Mouse (Mus musculus): Measurements from ENCODE around the gene Tex22. TPM values are rescaled to one million over a fixed set of nuclear protein-coding genes. Genes with fewer than 3 reads are reported as not detected.

The Tex22 gene
- total and polyA plus RNA-seq, 2 experiments, result 0.10 TPM; not detected in 1

- no peak overlapping the region for H3K9ac ChIP-seq (ENCODE audit: low read depth, low read length)
- DNase-seq (ENCODE audit: extremely low read depth, low read depth, low spot score), result no peak
- H3K4me1 ChIP-seq (ENCODE audit: control insufficient read depth, insufficient read depth, low read length), result peaks cover 4% of the 10 kb centered on the region
- H3K79me2 ChIP-seq (ENCODE audit: control insufficient read depth, insufficient read depth, low read length), result peaks cover 9% of the 10 kb centered on the region
- no peak overlapping the region for H3K27ac ChIP-seq (replicated peaks; ENCODE audit: insufficient read depth, low read depth, low read length)
- H3K36me3 ChIP-seq (ENCODE audit: control insufficient read depth, insufficient read depth, low read length), result no peaks in the 10 kb centered on the region
- TF ChIP-seq CTCF (IDR thresholded peaks at IDR 0.05; ENCODE audit: low read depth, low read length) (no peak), POLR2A (IDR thresholded peaks at IDR 0.05; ENCODE audit: extremely low read depth, insufficient read depth, low read length) (no peak)
- no peaks in the 10 kb centered on the region for H3K27me3 ChIP-seq (ENCODE audit: control insufficient read depth, insufficient read depth, low read length)
- no peak overlapping the region for H3K4me3 ChIP-seq (ENCODE audit: insufficient read depth, low read depth, low read length)
- WGBS, result 84% methylated on average over 16 of the region's 16 CpGs
These were observed 40.7 kb downstream of the Tex22 start for GRCm38 (mm10) chr12:113114856-113115538.

GRCm38 (mm10) chr12:113119516-113120410 lies 45.5 kb downstream of the Tex22 start:
- H3K9ac ChIP-seq (ENCODE audit: low read depth, low read length), result no peak overlapping the region
- H3K79me2 ChIP-seq (ENCODE audit: control insufficient read depth, insufficient read depth, low read length), result no peaks in the 10 kb centered on the region
- H3K4me3 ChIP-seq (ENCODE audit: insufficient read depth, low read depth, low read length), result no peak overlapping the region
- H3K4me1 ChIP-seq (ENCODE audit: control insufficient read depth, insufficient read depth, low read length), result no peaks in the 10 kb centered on the region
- H3K27me3 ChIP-seq (ENCODE audit: control insufficient read depth, insufficient read depth, low read length), result no peaks in the 10 kb centered on the region
- peaks cover 8% of the 10 kb centered on the region; the same call in 1 of the 2 replicates for H3K36me3 ChIP-seq (ENCODE audit: control insufficient read depth, insufficient read depth, low read length)
- 85% methylated on average over 20 of the region's 20 CpGs for WGBS
- no peak overlapping the region for H3K27ac ChIP-seq (replicated peaks; ENCODE audit: insufficient read depth, low read depth, low read length)
- peak; percentile 47 for DNase-seq (ENCODE audit: extremely low read depth, low read depth, low spot score)
- TF ChIP-seq POLR2A (IDR thresholded peaks at IDR 0.05; ENCODE audit: extremely low read depth, insufficient read depth, low read length) (no peak), CTCF (IDR thresholded peaks at IDR 0.05; ENCODE audit: low read depth, low read length) (peak; percentile 77)

- WGBS, result 82% methylated on average over 6 of the region's 6 CpGs
- H3K27me3 ChIP-seq (ENCODE audit: control insufficient read depth, insufficient read depth, low read length), result no peaks in the 10 kb centered on the region
- no peak for DNase-seq (ENCODE audit: extremely low read depth, low read depth, low spot score)
- H3K4me1 ChIP-seq (ENCODE audit: control insufficient read depth, insufficient read depth, low read length), result no peaks in the 10 kb centered on the region
- H3K9ac ChIP-seq (ENCODE audit: low read depth, low read length), result no peak overlapping the region
- H3K27ac ChIP-seq (replicated peaks; ENCODE audit: insufficient read depth, low read depth, low read length), result no peak overlapping the region
- H3K4me3 ChIP-seq (ENCODE audit: insufficient read depth, low read depth, low read length), result no peak overlapping the region
- no peaks in the 10 kb centered on the region for H3K79me2 ChIP-seq (ENCODE audit: control insufficient read depth, insufficient read depth, low read length)
- H3K36me3 ChIP-seq (ENCODE audit: control insufficient read depth, insufficient read depth, low read length), result peaks cover 14% of the 10 kb centered on the region; the same call in 1 of the 2 replicates
- no peak for TF ChIP-seq CTCF (IDR thresholded peaks at IDR 0.05; ENCODE audit: low read depth, low read length)
- TF ChIP-seq POLR2A (IDR thresholded peaks at IDR 0.05; ENCODE audit: extremely low read depth, insufficient read depth, low read length), result no peak
These were observed 50.4 kb downstream of the Tex22 start for GRCm38 (mm10) chr12:113124726-113125125.

GRCm38 (mm10) chr12:113130732-113131131 lies 56.4 kb downstream of the Tex22 start:
- Histone ChIP-seq H3K9ac (ENCODE audit: low read depth, low read length) (no peak overlapping the region), H3K4me1 (ENCODE audit: control insufficient read depth, insufficient read depth, low read length) (no peaks in the 10 kb centered on the region), H3K36me3 (ENCODE audit: control insufficient read depth, insufficient read depth, low read length) (peaks cover 8% of the 10 kb centered on the region; the same call in 1 of the 2 replicates), H3K27me3 (ENCODE audit: control insufficient read depth, insufficient read depth, low read length) (no peaks in the 10 kb centered on the region), H3K27ac (replicated peaks; ENCODE audit: insufficient read depth, low read depth, low read length) (no peak overlapping the region), H3K4me3 (ENCODE audit: insufficient read depth, low read depth, low read length) (no peak overlapping the region), H3K79me2 (ENCODE audit: control insufficient read depth, insufficient read depth, low read length) (no peaks in the 10 kb centered on the region)
- TF ChIP-seq CTCF (IDR thresholded peaks at IDR 0.05; ENCODE audit: low read depth, low read length) (no peak), POLR2A (IDR thresholded peaks at IDR 0.05; ENCODE audit: extremely low read depth, insufficient read depth, low read length) (no peak)
- 95% methylated on average over 8 of the region's 8 CpGs for WGBS
- DNase-seq (ENCODE audit: extremely low read depth, low read depth, low spot score), result no peak

GRCm38 (mm10) chr12:113131601-113132000 lies 57.3 kb downstream of the Tex22 start:
- Histone ChIP-seq H3K9ac (ENCODE audit: low read depth, low read length) (no peak overlapping the region), H3K27ac (replicated peaks; ENCODE audit: insufficient read depth, low read depth, low read length) (no peak overlapping the region), H3K27me3 (ENCODE audit: control insufficient read depth, insufficient read depth, low read length) (no peaks in the 10 kb centered on the region), H3K4me3 (ENCODE audit: insufficient read depth, low read depth, low read length) (no peak overlapping the region), H3K79me2 (ENCODE audit: control insufficient read depth, insufficient read depth, low read length) (no peaks in the 10 kb centered on the region), H3K4me1 (ENCODE audit: control insufficient read depth, insufficient read depth, low read length) (no peaks in the 10 kb centered on the region), H3K36me3 (ENCODE audit: control insufficient read depth, insufficient read depth, low read length) (peaks cover 10% of the 10 kb centered on the region; the same call in 1 of the 2 replicates)
- no peak for DNase-seq (ENCODE audit: extremely low read depth, low read depth, low spot score)
- TF ChIP-seq POLR2A (IDR thresholded peaks at IDR 0.05; ENCODE audit: extremely low read depth, insufficient read depth, low read length) (no peak), CTCF (IDR thresholded peaks at IDR 0.05; ENCODE audit: low read depth, low read length) (no peak)
- 98% methylated on average over 14 of the region's 14 CpGs for WGBS

Data from liver, adult 2 months (tissue).